Mouse (Mus musculus): ENCODE data around the gene Gnaz.
A peak's percentile ranks its signal among the peaks of the same experiment; 100 is the strongest.

Gene Gnaz

DNA sequence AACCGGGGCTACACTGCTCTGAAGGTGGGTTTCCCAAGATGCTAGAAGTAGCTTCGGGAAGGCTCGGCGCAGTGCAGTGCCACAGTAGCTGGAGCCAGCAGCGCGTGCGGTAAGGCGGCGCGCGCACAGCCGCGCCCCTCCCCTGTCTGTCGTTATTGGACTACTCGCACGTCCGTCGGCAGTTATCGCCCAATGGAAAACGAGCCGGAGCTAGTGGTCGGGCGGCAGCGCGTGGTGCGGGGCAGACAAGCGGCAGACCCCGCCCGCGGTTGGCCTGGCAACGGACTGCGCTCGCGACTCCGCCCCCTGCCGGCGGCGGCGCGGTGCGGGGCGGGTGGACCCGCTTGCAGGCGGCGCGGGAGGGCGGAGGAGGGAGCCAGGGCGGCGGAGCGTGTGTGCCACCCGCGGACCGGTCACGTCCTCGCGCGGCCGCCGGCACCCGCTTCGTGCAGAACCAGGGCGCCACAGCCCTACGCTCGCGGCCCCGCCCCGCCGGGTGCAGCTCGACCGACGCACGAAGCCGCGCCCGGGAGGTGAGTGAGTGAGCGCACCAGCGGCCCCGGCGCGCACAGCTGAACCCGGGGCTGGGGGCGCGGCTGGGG is at the start of gene Gnaz:
TSS of gene Gnaz (plus strand) at position 328 of the 602 bp plus-strand sequence.
- DNase-seq (ENCODE audit: inconsistent age in 2 of 2, low spot score in 1 of 2): peak; percentile 98 to 99

DNA sequence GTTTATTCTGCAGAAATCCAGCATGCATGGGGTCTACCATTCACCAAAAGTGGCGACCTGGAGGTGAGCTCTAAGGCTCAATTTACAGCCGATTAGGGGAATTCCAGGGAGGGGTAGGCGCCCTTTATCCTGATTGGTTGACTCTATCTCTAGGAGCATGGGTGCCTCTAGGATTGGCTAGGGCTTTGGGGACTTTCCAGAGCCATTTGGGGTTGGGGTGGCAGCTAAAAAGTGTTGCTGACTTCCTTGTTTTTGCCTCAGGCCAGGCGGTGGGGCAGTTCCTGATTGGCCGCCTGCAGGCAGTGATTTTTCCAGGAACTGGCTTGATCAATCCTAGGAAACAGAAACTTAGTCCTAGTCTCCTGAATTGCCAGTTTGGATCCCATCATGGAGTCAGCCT is 47.7 kb upstream of the Gnaz start:
- no peak for DNase-seq (ENCODE audit: inconsistent age in 2 of 2, low spot score in 1 of 2)

DNA sequence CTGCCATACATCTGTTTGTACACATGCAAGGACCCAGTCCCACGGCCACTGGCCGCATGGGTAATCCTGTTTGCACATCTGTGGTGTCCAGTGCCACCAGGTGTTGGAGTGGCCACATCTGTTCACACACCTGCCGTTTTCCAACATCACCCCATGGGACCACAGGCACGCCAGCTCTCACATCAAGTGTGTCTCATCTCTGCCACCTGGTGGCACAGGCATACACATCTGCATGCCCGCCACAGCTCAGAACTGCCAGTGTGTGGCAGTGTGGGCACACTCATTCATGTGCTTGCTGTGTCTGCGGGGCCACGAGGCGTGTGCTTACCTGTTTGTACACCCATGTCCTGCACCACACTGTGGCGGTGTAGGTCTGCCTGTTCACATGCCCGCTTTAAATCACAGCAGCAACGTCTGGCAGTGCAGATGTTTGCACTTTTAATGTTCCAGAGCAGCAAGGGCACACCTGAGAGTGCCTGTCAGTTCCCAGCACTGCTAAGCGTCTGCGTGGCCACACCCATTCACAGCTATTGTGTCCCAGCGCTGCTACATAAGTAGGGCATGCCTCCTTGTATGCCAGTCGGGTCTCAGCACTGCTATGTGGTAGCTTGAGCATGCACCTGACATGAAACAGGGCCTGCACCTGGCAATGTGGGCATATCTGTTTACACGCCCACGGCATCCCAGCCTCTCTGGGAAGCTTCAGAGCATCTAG is 46.0 kb upstream of the Gnaz start:
- DNase-seq (ENCODE audit: inconsistent age in 2 of 2, low spot score in 1 of 2): peak; percentile 73 to 81

DNA sequence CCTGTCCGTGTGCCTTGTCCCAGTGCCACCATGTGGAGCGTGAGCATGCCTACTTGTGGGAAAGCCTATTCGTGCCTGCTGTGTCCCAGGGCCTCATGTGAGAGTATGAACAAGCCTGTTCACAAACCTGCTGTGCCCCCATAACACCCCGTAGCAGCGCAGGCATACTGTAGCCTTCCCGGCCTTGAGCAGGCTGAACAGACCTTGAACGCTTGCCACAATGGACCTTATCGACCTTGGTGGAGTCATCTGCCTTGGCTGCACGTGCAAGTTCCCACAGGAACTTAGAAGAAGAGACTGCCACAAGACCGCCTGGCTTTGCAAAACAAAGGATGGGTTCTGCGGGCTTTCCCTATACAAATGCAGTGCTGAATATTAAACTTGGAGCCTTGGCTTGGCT is 45.4 kb upstream of the Gnaz start:
- peak; percentile 84 to 89 for DNase-seq (ENCODE audit: inconsistent age in 2 of 2, low spot score in 1 of 2)

DNA sequence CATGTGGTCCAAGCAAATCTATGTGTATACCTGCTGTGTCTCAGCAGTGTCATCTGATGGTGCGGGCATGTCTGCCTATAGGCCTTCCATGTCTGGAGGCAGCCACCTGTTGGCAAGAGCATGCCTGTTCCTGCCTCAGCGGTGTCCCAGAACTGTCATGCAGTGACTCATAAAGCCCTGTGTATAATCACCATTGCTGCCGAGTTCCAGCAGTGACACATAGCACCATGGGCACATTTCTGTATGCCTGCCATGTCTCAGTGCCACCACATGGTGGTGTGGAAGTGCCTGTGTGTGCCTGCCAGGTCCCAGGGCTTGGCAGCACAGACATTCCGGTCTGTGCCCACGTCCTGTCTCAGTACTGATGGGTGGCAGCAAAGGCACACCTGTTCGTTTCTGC is 44.2 kb upstream of the Gnaz start:
- DNase-seq (ENCODE audit: inconsistent age in 2 of 2, low spot score in 1 of 2): peak; percentile 87 to 89

DNA sequence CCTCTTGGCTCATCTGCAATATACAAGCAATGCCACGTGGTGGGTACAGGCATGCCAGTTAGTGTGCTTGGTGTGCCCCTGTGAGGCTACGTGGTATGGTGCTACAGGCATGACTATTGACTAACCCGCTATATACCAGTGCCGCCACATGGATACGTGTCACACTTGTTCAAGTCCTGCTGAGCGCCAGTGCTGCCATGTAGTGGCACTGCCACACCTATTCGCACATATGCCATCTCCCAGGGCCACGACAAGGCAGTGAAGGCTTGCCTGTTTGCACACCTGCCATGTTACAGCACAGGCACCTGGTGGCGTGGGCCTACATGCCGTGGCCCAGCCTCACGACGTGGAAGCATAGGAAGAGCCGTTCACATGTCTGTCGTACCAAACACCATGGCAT is 42.7 kb upstream of the Gnaz start:
- DNase-seq (ENCODE audit: inconsistent age in 2 of 2, low spot score in 1 of 2): no peak

DNA sequence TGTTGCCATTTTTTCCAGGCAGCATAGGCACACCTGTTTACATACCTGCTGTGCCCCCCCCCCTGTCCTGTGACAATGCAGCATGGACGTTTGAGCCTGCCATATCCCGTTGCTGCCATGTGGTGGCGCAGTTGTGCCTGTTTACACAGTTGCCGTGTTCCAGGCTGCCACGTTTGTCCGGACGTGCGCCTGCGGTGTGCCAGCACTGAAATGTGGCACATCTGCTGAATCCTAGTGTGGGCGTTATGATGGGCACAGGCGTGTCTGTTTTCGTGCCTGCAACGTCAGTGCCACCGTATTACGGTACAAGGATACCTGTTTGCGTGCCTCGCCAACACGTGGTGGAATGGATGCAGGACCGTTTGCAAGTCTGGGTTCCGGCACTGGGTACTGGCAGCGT is 41.7 kb upstream of the Gnaz start:
- DNase-seq (ENCODE audit: inconsistent age in 2 of 2, low spot score in 1 of 2): peak; percentile 69 to 87

DNA sequence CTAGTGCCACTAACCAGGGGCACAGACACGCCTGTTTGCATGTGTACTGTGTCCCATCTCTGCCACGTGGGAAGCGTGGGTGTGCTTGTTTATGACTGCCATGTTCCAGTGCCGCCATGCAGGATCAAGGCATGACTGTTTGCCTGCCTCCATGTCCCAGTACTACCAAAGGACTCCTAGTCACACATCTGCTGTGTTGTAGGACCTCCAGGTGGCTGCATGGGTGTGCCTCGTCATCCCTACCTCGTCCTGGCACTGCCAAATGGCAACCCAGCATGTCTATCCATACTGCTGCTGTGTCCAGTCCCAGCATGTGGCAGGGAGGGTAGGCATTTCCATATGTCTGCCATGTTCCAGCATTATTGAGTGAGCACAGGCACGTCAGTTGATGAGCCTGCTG is 38.7 kb upstream of the Gnaz start:
- DNase-seq (ENCODE audit: inconsistent age in 2 of 2, low spot score in 1 of 2): no peak

DNA sequence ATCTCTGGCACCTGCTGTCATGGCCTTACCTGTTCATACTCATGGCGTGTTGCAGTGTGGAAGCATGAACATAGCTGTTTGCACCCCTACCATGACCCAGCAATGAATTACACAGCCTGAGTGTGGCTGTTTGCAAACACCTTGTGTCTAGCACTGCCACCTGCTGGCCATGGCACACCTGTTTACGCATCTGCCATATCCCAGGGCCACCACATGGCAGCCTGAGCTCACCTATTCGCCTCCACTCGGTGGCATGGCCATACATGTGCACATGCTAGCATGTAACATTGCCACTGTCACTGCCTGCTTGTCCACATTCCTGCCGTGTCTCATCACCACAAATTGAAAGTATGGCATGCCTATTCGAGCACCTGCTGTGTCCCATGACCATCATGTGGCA is 37.4 kb upstream of the Gnaz start:
- DNase-seq (ENCODE audit: inconsistent age in 2 of 2, low spot score in 1 of 2): no peak

DNA sequence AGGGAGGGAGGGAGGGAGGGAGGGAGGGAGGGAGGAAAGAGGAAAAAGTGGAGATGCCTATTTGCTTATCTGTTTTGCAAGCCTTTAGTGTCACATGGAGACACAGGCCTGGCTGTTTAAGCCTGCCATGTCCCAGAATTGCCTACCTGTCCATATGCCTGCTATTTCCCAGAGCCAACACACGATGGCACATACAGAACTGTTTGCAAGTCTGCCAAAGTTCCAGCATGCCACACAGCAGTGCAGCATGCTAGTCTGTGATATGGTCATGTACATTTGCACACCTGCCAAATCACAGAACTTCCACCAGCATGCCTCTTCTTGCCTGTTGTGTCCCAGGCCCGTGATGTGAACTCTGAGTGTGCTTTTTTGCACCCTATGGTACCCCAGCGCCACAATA is 36.4 kb upstream of the Gnaz start:
- DNase-seq (ENCODE audit: inconsistent age in 2 of 2, low spot score in 1 of 2): no peak

DNA sequence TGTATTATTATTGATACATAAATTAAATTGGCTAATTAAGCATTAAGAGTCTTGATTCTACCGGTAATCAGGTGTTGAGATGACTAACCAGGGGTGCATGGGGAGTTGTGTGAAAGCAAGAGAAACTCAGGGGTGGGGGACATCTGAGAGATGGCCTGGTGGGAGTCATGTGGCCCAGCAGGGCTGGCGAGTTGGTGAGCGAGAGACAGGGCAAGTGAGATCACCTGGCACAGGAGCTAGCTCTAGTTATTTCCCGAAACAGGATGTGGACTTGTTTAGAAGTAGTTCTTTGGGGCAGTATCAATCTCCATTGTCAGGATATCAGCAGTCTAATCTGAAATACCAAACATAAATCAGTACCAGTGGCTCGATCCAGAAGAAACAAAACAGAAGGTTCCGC is 35.3 kb upstream of the Gnaz start:
- no peak for DNase-seq (ENCODE audit: inconsistent age in 2 of 2, low spot score in 1 of 2)

DNA sequence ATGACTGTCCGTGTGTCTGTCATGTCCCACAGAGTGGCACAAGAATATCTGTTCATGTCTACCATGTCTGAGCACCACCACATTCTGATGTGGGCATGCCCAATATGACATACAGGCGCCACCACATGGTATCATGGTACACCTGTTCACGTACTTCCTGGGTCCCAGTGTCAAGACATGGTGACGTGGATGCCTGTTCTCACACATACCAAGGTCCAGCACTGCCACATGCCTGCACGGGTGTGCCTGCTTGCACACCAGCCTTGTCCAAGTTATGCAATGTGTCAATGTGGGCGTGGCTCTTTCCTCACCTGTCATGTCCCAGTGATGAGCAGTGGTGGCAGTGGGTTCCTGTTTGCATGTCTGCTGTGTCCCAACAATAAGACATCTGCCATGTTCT is 34.5 kb upstream of the Gnaz start:
- DNase-seq (ENCODE audit: inconsistent age in 2 of 2, low spot score in 1 of 2): no peak

DNA sequence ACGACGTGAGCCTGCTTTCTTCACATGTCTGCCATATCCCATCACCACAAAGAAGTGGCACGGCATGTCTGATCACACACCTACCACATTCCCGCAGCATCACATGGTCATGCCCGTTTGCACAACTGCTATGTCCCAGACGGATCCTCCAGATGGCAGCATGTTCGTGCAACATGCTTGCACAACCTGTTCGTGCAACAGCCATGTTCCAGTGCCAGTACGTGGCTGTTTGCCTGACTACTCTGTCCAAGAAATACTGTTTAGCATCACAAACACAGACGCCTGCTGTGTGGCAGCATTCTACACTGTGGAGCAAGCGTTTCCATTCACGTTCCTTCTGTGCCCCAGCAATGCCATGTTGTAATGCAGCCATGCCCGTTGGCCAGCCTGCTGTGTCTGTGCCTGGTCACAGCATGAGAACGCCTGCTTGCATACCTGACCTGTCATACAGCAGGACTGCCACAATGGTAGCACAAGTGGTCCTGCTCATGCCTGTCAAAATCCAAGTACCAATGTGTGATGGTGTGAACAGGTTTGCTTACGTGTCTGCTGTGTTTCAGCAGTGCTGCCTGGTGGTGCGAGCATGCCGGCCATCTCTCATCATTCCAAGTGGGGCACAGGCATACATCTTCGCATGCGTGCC is 33.3 kb upstream of the Gnaz start:
- no peak for DNase-seq (ENCODE audit: inconsistent age in 2 of 2, low spot score in 1 of 2)

DNA sequence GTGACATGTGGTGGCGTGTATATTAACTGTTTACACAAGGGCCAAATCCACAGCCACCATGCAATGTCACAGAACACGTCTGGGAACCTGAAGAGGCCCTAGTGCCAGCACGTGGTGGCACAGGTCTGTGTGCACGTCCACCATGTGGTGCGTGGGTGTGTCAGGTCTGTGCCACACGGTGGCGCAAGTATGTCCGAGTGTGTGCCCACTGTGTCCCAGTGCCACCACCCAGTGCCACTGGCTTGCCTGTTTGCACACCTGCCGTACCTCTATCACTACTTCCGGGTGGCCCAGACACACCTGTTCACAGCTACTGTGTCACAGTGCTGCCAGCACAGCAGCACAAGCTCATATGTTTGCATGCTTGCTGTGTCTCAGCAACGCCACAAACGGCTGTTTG is 32.5 kb upstream of the Gnaz start:
- no peak for DNase-seq (ENCODE audit: inconsistent age in 2 of 2, low spot score in 1 of 2)

DNA sequence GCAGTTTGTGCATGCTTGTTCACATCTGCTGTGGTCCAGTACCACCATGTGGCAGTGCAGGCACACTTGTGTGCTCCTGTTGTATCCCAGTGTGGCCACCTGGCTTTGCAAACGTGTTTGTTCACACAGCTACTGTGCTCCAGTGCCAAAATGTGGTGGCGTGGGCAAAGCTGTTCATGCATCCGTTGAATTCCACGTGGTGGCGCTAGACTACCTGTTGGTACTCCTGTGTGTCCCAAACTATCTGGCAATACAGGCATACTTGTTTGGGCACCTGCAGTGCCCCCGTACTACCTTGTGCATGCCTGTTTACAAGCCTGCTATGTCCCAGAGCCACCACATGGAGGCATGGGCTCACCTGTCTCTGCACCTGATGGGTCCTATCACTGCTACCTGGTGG is 32.0 kb upstream of the Gnaz start:
- DNase-seq (ENCODE audit: inconsistent age in 2 of 2, low spot score in 1 of 2): peak in 1 of 2 experiments; percentile 60

DNA sequence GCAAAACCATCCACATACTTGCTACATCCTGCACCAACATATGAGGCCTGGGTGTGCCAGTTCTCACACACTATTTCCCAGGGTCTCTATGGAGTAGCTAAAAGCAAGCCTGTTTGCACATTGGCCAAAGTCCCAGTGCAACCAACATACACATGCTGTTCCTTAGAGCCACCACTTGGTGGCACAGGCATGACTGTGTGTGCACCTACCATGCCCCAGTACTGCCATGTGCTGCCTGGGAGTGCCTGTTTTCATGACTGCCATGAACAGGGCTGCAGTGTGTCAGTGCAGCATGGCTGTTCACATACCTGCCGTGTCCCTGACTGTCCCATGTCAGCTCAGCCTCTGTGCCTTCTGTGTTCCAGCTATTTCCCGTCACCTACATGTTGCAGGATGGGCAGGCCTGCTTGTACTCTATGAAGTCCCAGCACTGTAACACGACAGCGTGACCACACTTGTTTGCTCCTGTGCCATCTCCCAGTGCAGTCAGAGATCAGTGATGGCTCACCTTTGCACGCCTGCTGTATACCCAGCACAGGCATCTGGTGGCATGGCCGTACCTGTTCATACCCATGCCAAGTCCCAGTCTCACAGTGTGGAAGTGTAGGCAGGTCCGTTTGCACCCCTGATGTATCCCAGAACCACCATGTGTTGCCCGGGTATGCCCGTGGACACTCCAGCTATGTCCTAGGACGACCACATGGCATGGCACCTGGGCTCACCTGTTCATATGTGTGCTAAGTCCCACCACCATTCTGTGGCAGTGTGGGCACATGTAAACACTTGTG is 29.8 kb upstream of the Gnaz start:
- peak; percentile 31 to 66 for DNase-seq (ENCODE audit: inconsistent age in 2 of 2, low spot score in 1 of 2)

DNA sequence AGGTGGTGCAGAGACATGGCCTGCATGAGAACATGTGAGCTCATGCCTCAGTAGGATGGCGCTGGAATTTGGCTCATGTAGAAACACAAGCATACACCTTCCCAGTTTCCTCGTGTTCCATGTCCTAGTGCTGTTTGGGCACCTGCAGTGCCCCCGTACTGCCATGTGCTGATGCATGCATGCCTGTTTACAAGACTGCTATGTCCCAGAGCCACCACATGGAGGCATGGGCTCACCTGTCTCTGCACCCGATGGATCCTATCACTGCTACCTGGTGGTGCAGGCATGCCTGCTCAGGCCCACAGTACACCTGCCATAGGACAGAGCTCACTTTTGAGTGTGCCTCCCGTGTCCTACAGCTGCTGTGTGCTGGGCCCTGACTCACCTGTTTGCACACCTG is 28.6 kb upstream of the Gnaz start:
- no peak for DNase-seq (ENCODE audit: inconsistent age in 2 of 2, low spot score in 1 of 2)

DNA sequence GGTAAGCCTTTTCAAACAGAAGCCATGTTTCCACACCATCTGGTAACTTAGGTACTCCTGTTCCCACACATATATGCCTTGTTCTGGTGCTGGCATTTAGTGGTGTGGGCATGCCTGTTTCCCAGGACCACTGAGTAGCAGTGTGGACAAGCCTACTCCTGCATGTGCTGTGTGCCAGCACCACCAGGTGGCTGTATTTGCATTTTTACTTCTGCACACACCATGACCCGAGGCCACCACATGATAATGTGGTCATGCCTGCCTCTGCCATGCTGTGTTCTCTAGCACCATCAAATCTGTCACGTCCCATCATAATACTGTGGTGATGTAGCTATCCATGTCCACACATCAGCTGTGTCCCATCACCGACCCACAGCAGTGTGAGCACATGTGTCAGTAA is 27.7 kb upstream of the Gnaz start:
- DNase-seq (ENCODE audit: inconsistent age in 2 of 2, low spot score in 1 of 2): no peak

DNA sequence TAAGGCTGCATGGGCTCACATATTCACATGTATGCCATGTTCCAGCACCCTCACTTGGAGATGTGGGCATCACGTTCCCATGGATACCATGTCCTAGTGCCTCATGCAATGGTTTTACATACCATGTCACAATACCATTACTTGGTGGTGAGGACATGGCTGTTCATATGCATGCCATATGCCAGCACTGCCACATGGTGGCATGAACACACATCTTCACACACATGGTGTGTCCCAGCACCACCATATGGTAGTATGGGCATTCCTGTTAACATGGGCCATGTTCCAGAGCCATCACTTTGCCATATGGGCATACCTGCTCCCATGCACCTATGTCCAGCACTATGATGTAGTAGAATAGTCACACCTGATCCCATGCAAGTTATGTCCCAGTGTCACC is 26.2 kb upstream of the Gnaz start:
- DNase-seq (ENCODE audit: inconsistent age in 2 of 2, low spot score in 1 of 2): no peak

DNA sequence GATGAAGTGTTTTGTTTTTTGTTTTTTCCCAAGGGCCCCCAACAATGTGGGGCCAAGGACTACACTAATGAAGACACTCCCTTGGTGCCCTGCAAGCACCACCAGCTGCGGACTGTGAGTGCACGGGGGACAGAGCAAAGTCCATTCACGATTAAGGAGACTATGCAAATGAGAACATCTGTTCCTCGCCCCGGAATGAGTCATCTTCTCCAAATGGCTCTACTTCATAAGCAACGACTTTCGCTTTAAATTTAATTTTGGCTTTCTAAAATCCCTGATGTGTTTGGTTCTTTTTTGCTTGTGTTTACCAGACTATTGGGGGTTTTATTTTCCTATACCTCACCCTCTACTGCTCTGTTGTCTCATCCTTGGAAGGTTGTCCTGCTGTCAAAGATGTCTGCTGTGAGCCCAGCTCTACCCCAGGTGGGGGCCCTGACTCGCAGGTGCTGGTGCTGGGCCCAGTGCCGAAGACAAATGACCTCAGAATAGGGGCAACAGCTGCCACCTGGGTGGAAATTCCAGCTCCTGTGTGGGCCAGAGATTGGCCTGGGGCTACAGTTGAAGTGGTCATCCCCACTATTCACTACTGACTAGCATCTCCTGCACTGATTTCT is 14.0 kb upstream of the Gnaz start:
- DNase-seq (ENCODE audit: inconsistent age in 2 of 2, low spot score in 1 of 2): no peak

DNA sequence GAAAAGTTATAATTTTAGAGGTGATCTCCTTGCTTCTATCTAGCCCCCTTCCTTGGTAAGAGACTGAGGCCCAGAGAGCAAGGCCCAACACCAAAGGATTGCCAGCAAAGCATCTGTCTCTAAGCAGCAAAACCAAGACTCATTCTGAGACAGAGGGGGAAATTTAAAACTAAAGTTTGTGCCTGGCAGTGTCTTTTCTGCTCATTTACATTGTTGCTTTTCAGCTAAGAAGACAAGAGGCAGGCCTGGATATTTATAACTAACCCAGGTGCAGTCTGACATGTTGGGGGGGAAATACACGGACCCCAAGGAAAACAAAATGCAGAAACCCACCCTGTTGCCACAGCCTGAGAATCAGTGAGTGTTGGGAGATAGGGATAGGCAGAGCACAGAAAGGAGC is 2.6 kb upstream of the Gnaz start:
- DNase-seq (ENCODE audit: inconsistent age in 2 of 2, low spot score in 1 of 2): no peak
